Mouse (Mus musculus) heart, postnatal 0 days (tissue): ENCODE data around the gene Gcn1l1.

ENCODE experiments used
- CTCF ChIP-seq: IDR thresholded peaks from 2 replicates; pipeline ENCODE4 v1.5.1; 2016; ENCODE audit warnings: antibody characterized with exemption, control low read depth, low read depth
- EP300 ChIP-seq: IDR thresholded peaks from 2 replicates; pipeline ENCODE4 v1.6.1; 2016; ENCODE audit warnings: antibody characterized with exemption, low read depth

- TF ChIP-seq CTCF (no peak), EP300 (no peak)
Observed at GRCm38 (mm10) chr5:115528128-115528527, 36.9 kb upstream of the Gcn1l1 start.
